In genomic region chr2:13404986-13405678, GRCm38 (mm10) we compare ENCODE assay signal across 24 mouse cellular contexts.
DNase-seq lines count a peak whose midpoint lies in the region; ATAC-seq lines count a peak whose summit lies in the region.
"Had no signal": no experiment of that assay in that cellular context is flagged by ENCODE, and none has a peak within 500 bp of the region (broad histone marks: within the 10 kb centered on the region; RNA-seq: fewer than 3 reads in every experiment).

No protein-coding gene starts in this region.

- no peaks in the 10 kb centered on the region for H3K27me3 ChIP-seq in heart, embryonic 13.5 days (replicated peaks)
- H3K27me3 ChIP-seq in midbrain, embryonic 13.5 days, result no peaks in the 10 kb centered on the region
- H3K27me3 ChIP-seq: CH12.LX; forebrain, embryonic 13.5 days; hindbrain, embryonic 13.5 days had no signal

- 57% methylated on average over 5 of the region's 5 CpGs for WGBS in heart, embryonic 13.5 days
- 84% methylated on average over 5 of the region's 5 CpGs for WGBS in midbrain, embryonic 13.5 days

- ATAC-seq in heart, embryonic 13.5 days (ENCODE audit: extremely low read depth, insufficient number of reproducible peaks, low FRiP score, low TSS enrichment), result no peak
- no peak for ATAC-seq in midbrain, embryonic 13.5 days
- ATAC-seq in frontal cortex, adult (ENCODE audit: low TSS enrichment), result no peak
- ATAC-seq: forebrain, embryonic 13.5 days; inflammation-experienced regulatory T-cells, adult 6 months had no signal

- peaks cover 18% of the 10 kb centered on the region for H3K4me1 ChIP-seq in heart, embryonic 13.5 days
- H3K4me1 ChIP-seq in brown adipose tissue, adult 24 weeks (ENCODE audit: control insufficient read depth, insufficient read depth, insufficient read length, low read length), result peaks cover 10% of the 10 kb centered on the region
- H3K4me1 ChIP-seq in midbrain, embryonic 13.5 days (replicated peaks), result peaks cover 13% of the 10 kb centered on the region

- H3K9me3 ChIP-seq in heart, embryonic 13.5 days, result no peaks in the 10 kb centered on the region
- no peaks in the 10 kb centered on the region for H3K9me3 ChIP-seq in midbrain, embryonic 13.5 days
- H3K9me3 ChIP-seq: embryonic facial prominence, embryonic 10.5 days; forebrain, embryonic 13.5 days; hindbrain, embryonic 13.5 days; midbrain, embryonic 10.5 days had no signal

- no peak overlapping the region for H3K4me2 ChIP-seq in heart, embryonic 13.5 days
- no peak overlapping the region for H3K4me2 ChIP-seq in midbrain, embryonic 13.5 days (replicated peaks)
- H3K4me2 ChIP-seq: forebrain, embryonic 13.5 days; hindbrain, embryonic 13.5 days had no signal

- 0 out of 2 replicates have a peak overlapping the region, but pooled peaks have one; percentile 5 for H3K27ac ChIP-seq in heart, embryonic 13.5 days (replicated peaks)
- H3K27ac ChIP-seq in brown adipose tissue, adult 24 weeks (replicated peaks; ENCODE audit: low read depth, low read length), result 0 out of 2 replicates have a peak overlapping the region, but pooled peaks have one; percentile 29
- H3K27ac ChIP-seq in midbrain, embryonic 13.5 days, result no peak overlapping the region
- H3K27ac ChIP-seq: embryonic facial prominence, embryonic 10.5 days; forebrain, embryonic 13.5 days; hindbrain, embryonic 13.5 days had no signal

- peak; percentile 37 to 42 for DNase-seq in adrenal gland, adult (ENCODE audit: inconsistent age in 2 of 2, low spot score in 1 of 2)
- no peak for DNase-seq in adrenal gland, postnatal 10 days
- DNase-seq in heart, adult 8-10 months (ENCODE audit: low spot score), result no peak
- peak; percentile 69 for DNase-seq in 3134 (ENCODE audit: extremely low read depth, insufficient read length, low spot score)
- DNase-seq: cerebellum, adult 9-10 months; gastrocnemius, postnatal 36 days; heart, postnatal 10 days; kidney, adult 8-10 months; kidney, postnatal 25 days; liver; lung, adult 18-20 months; lung, postnatal 4 days; right cerebral cortex, postnatal 4 days; thymus, adult 2 months had no signal

- H3K9ac ChIP-seq in heart, embryonic 13.5 days, result no peak overlapping the region
- no peak overlapping the region for H3K9ac ChIP-seq in midbrain, embryonic 13.5 days (replicated peaks)
- H3K9ac ChIP-seq: forebrain, embryonic 13.5 days; hindbrain, embryonic 13.5 days had no signal

- no peak overlapping the region for H3K4me3 ChIP-seq in heart, embryonic 13.5 days
- H3K4me3 ChIP-seq in brown adipose tissue, adult 24 weeks (ENCODE audit: insufficient read depth, low read depth, low read length), result no peak overlapping the region
- no peak overlapping the region for H3K4me3 ChIP-seq in midbrain, embryonic 13.5 days (replicated peaks)
- H3K4me3 ChIP-seq: embryonic facial prominence, embryonic 10.5 days; forebrain, embryonic 13.5 days; hindbrain, embryonic 13.5 days; midbrain, embryonic 10.5 days had no signal

- H3K36me3 ChIP-seq in heart, embryonic 13.5 days, result no peaks in the 10 kb centered on the region
- H3K36me3 ChIP-seq in midbrain, embryonic 13.5 days, result no peaks in the 10 kb centered on the region
- H3K36me3 ChIP-seq: embryonic facial prominence, embryonic 10.5 days; hindbrain, embryonic 13.5 days; midbrain, embryonic 10.5 days had no signal

Comparison
In these comparisons a context has a peak if more than half of its experiments do, and no peak if none do; other contexts are left out.
1. DNase-seq: peak in adrenal gland, adult (2 of 2) and 3134 (single experiment); none in adrenal gland, postnatal 10 days (single experiment) and heart, adult 8-10 months (single experiment).